Mouse (Mus musculus) cerebellum, postnatal 36 days (tissue): ENCODE data around the gene Etnk1.
A peak's percentile ranks its signal among the peaks of the same experiment; 100 is the strongest.
"Not testable (repeated sequence)": the region's sequence is repeated elsewhere in the genome, so short reads cannot be mapped to it uniquely, and the experiment has no call there.

Source experiments
- DNase-seq, 2 experiments: peaks; one replicate each; pipeline ENCODE4 v3.0.0; 2021 to 2022; ENCODE audit warnings: mixed read lengths in 2 of 2

The Etnk1 gene

DNA sequence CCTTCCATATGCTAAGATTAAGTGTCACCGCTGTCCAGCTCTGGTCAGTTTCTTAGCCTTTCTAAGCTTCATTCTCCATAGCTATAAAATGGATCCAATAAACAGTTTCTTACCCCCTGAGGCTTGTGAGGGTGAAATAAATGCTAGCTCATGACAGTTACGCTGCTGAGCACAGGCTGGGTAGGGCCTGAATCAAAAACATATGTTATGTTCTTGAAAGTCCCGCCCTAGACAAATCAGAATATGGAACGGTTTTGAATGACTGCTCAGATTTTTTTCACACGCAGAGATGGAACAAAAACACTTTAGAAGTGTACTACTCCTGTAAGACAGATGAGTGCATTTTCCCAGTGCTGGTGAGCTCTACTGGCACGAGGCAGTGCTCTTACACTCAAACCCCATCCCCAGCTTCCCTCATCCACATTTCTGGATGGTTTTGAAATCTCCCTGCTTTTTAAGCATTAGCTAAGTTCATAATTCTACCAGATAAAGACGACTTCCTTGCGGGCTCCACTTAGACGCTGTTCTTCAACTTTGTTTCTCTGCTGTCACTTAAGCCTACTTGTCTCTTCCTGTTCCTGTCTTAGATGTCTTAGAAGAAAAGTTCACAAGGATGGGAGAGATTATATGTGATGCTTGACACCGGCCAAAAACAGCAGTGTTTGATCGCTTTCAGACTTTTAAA lies 4.9 kb downstream of the Etnk1 start:
- no peak for DNase-seq

DNA sequence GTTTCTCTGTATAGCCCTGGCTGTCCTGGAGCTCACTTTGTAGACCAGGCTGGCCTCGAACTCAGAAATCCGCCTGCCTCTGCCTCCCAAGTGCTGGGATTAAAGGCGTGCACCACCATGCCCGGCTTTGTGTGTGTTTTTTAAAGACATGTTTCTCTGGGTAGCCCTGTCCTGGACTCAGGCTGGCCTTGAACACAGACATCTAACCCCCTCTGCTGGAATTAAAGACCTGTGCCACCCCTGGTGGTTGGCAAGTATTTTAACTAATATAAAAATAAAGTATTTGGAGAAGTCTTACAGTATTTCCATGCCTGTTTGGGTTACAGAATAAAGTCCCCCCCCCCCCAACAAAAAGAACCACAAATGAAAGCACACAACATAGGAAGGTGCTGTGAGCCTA lies 5.7 kb downstream of the Etnk1 start:
- not testable (repeated sequence) for DNase-seq

DNA sequence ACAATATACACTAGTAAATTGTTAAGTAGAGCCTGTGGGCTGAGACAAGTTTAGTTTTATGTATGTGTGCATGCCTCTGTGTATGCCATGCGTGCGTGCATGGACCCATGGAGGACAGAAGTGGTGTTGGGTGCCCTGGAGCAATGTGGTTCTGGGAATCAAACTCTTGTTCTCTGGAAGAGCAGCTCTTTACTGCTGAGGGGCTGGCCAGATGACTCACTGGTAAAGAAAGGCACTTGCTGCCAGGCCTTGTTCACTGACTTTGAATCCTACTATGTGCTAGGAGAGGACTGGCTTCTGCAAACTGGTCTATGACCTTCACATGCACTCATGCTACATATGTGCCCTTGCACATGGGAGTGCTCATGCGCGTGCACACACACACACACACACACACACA lies 7.2 kb downstream of the Etnk1 start:
- DNase-seq = no peak

GRCm38 (mm10) chr6:143174906-143175656 lies 8.1 kb downstream of the Etnk1 start:
- peak; percentile 19 to 37 for DNase-seq

GRCm38 (mm10) chr6:143176076-143176475 lies 9.1 kb downstream of the Etnk1 start:
- no peak for DNase-seq

DNA sequence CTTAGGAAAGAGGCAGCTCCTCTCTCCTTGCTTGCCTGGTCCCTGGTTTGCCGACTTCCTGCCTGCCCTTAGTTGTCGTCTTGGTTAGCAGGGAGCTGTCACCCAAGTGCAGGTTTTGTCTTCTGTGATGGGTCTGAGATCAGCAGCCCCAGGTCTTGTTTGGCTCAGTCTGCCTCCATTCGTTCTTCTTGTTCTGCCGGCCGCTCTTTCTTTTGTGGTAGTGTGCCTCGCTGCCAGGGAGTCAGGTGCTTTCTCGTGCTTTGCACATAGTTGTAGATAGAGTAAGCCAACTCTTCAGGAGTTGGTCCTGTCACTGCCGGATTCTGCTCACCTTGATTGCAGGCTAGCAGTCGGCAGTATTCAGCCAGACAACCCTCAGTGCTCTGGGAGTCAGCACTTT lies 9.6 kb downstream of the Etnk1 start:
- no peak for DNase-seq

GRCm38 (mm10) chr6:143179181-143179580 lies 12.2 kb downstream of the Etnk1 start:
- no peak for DNase-seq

- DNase-seq = no peak
These were observed 12.7 kb downstream of the Etnk1 start for GRCm38 (mm10) chr6:143179733-143180132.

GRCm38 (mm10) chr6:143180511-143180910 lies 13.5 kb downstream of the Etnk1 start:
- no peak for DNase-seq

DNA sequence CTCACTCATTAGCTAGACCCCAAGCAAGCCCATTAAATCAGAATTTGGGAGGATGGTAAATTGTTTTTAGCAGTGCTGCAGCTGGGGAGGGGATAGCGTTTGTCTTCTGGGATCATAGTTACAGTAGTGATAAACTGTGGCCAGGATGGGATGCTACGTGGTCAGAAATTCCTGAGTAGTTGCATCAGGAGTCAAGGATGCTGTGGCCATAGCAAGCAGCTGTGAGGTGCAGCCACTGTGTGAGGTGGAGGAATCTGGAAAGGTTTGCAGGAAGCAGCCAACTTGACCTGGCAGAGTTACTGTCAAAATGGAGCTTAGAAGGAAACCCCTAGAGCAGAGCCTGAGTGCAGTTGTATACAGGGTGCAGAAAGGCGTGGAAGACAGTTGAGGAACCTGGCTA lies 17.1 kb downstream of the Etnk1 start:
- no peak for DNase-seq

DNA sequence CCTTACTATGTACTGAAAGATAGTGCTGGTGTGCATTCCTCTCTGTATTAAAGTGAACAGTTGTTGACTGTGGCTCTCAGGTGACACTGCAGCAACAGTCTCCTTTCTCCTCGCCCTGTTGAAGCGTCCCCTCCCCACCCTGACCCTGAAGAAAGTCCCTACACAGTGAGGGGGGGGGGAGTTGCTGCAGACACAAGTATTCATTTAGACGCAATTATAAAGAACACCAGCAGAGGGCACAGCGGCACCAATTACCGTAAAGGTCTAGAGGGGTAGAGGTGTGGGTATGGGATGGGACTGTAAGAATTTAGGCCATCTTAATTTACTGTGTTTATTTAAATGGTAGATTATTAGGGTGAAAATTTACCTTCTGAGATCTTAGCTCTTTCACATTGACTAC lies 17.7 kb downstream of the Etnk1 start:
- no peak for DNase-seq

GRCm38 (mm10) chr6:143190838-143191476 lies 23.9 kb downstream of the Etnk1 start:
- DNase-seq = no peak

- no peak for DNase-seq
These were observed 24.6 kb downstream of the Etnk1 start for GRCm38 (mm10) chr6:143191477-143192098.

- no peak for DNase-seq
These were observed 25.7 kb downstream of the Etnk1 start for GRCm38 (mm10) chr6:143192709-143193108.

- DNase-seq = no peak
These were observed 26.1 kb downstream of the Etnk1 start for GRCm38 (mm10) chr6:143193166-143193565.

- DNase-seq = no peak
These were observed 26.6 kb downstream of the Etnk1 start for GRCm38 (mm10) chr6:143193641-143194040.

DNA sequence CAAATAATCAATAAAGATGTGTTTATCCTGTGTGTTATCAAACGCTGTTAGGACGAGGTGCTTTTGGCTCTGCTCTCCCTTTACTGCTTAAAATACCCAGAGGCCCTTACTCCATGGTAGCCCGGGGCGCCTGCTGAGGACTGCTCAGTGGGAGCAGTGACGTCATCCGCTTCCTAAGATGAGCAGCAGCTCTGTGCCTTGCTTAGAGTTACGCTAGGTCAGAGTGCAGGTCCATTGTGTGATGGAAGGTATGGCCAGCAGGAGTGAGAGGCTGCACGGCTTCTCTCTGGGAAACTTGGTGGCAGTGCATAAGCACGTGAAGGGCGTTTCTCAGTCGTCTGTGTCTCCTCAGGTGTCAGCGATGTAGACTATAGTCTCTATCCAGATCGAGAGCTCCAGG lies 30.0 kb downstream of the Etnk1 start:
- DNase-seq = no peak

DNA sequence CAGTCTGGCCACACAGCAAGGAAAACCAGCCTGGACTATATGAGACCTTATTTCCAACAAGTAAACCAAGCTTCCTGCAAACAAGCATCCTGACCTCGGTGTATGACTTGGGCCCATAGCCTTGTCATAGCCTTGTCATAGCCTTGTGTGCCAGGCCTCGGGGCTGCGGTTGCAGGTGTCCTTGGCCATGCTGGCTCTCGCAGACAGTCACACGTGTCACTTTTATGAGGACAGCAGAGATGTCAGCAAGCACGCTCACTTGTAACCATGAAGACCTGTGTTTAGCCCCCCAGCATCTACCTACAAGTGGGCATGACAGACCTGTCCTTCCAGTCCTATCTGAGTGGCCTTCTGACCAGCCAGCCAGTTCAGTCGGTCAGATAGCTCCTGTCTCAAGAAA lies 31.4 kb downstream of the Etnk1 start:
- DNase-seq = no peak

DNA sequence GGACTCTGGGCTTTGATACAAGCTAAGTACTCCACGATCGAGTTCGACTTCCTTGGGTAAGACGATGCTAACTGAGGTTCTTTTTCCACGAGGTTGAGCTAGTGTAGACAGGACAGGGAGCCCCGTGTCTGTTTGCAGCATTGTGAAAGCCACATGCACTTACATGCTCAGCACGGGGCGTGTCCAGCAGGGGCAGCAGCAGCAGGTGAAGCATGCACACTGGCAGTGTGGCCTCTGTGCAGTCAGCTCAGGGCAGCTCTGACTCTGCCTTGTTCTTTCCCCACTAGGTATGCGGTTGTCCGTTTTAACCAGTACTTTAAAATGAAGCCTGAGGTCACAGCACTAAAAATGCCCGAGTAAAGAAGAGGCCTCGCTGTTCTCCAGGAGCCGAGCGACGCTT lies 36.1 kb downstream of the Etnk1 start:
- no peak for DNase-seq

GRCm38 (mm10) chr6:143208880-143209279 lies 41.9 kb downstream of the Etnk1 start:
- DNase-seq = no peak

DNA sequence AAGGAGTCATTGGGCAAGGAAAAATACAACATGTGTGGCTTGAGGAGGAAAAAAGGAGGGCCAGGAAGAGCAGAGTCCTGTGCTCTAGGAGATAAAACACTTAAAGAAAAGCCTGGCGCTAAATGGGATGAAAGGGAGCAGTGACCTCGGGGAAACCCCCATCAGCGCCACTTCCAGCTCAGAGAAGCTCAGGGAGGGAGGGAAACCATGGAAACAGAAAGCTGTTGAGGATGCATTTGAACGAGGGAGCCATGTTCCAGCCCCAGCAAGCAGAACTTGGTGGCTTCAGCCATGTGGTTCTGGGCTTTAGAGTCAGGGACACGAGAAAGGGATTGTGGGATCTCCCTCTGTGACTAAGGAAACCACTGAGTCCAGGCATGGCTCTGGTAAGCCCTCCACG lies 45.7 kb downstream of the Etnk1 start:
- no peak for DNase-seq

GRCm38 (mm10) chr6:143213461-143213860 lies 46.4 kb downstream of the Etnk1 start:
- DNase-seq = no peak

DNA sequence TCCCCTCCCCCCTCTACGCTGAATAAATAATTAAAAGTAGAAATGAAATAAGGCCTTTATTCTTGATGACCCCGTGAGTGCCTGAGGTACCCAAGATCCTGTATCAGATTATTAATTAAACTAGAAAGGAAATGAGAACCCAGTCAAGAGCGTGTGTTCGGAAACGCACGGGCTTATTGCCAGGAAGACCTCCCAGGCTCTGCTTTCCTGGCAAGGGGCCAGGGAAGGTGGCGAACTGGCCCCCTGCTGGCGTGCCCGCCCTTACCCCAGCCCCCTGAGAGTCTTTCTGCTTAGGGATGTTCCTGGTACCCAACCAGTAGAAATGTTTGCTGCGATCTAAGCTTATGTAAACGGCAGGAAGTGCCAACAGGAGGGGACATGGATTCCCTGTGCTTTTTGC lies 49.2 kb downstream of the Etnk1 start:
- no peak for DNase-seq

DNA sequence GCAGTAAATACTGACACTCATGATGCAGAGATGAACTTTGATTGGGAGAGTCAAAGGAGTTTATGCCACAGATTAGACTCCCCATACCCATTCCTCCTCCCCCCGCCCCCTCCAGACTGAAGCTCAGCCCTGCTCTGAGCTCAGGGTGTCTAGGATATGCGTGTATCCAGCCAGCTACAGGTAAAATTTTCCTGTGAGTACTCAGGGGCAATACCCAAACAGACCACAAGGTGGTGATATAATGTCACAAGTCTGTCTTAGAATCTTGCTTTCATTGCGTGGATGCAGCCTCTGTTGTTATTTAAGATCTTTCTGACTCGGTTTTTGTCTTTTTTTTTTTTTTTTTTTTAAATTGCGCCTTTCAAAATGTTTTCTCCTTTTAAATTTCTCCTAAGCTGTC lies 52.3 kb downstream of the Etnk1 start:
- peak; percentile 24 to 75 for DNase-seq
